Mouse (Mus musculus) myocyte (in vitro differentiated cells): ENCODE data around the gene Trim65.

Source experiments
- E2F4 ChIP-seq: IDR thresholded peaks from one replicate; pipeline ENCODE4 v1.6.1; 2011; ENCODE audit warnings: mild to moderate bottlenecking, control low read depth, moderate library complexity; ENCODE audit not compliant: insufficient read depth
- MYOG ChIP-seq, 3 experiments: IDR thresholded peaks; one replicate each; pipeline ENCODE4 v1.6.1; 2011; ENCODE audit warnings: control low read depth in 2 of 3, low read depth in 2 of 3, mild to moderate bottlenecking in 2 of 3; ENCODE audit not compliant: insufficient read length in 2 of 3, control insufficient read depth in 1 of 3, insufficient read depth in 1 of 3
- POLR2A ChIP-seq: IDR thresholded peaks from one replicate; pipeline ENCODE4 v1.6.1; 2011; ENCODE audit warnings: low read depth, mild to moderate bottlenecking, control low read depth, moderate library complexity; ENCODE audit not compliant: insufficient read length
- POLR2AphosphoS2 ChIP-seq: IDR thresholded peaks from one replicate; pipeline ENCODE4 v1.6.1; 2011; ENCODE audit warnings: low read depth, control low read depth; ENCODE audit not compliant: insufficient read length
- TCF3 ChIP-seq: IDR thresholded peaks from one replicate; pipeline ENCODE4 v1.6.1; 2011; ENCODE audit warnings: low read depth, control low read depth; ENCODE audit not compliant: insufficient read length
- USF1 ChIP-seq: IDR thresholded peaks from one replicate; pipeline ENCODE4 v1.6.1; 2011; ENCODE audit warnings: low read depth, mild to moderate bottlenecking, control low read depth, moderate library complexity

GRCm38 (mm10) chr11:116143468-116143867, 12.5 kb upstream of the Trim65 start:
- TF ChIP-seq POLR2A (no peak), POLR2AphosphoS2 (no peak), USF1 (no peak), E2F4 (no peak), TCF3 (no peak), MYOG (IDR thresholded peaks at IDR 0.05; ENCODE audit: control insufficient read depth in 1 of 3, insufficient read depth in 1 of 3, insufficient read length in 2 of 3, low read depth in 2 of 3) (no peak)
